Mouse (Mus musculus) cerebellum, adult 2 months (tissue): ENCODE data around the gene Olfr1330.
"Not testable (repeated sequence)": the region's sequence is repeated elsewhere in the genome, so short reads cannot be mapped to it uniquely, and the experiment has no call there.

ENCODE experiments used
- CTCF ChIP-seq: fragments of 200-500 bp; IDR thresholded peaks from 2 replicates; pipeline ENCODE4 v1.5.1; 2011; ENCODE audit warnings: low read depth, mild to moderate bottlenecking, control low read depth, low read length, moderate library complexity, borderline replicate concordance; ENCODE audit not compliant: insufficient read depth
- POLR2A ChIP-seq: fragments of 200-500 bp; IDR thresholded peaks from 2 replicates; pipeline ENCODE4 v1.6.1; 2011; ENCODE audit warnings: low read length, control low read depth, borderline replicate concordance; ENCODE audit not compliant: insufficient read depth

DNA sequence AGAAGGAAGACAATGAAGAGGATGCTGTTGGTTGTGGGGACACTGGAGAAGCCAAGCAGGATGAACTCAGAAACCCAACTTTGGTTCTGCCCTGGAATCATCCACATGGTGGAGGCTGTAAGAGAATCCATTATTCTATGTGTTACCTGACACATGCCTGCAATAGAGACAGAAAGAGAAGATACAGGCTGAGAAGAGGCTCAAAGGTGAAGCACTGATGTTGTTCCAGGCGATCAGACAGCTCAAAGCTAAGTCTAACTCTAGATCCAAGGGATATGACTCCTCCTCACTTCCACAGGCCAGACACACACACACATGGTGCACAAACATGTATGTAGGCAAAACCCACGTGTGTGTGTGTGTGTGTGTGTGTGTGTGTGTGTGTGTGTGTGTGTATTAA is 29.0 kb downstream of the Olfr1330 start, which contains the start of gene Olfr1329:
- TF ChIP-seq CTCF, POLR2A: not testable (repeated sequence)
